Comparison of ENCODE assay signal across 21 mouse cellular contexts in the genomic region with DNA sequence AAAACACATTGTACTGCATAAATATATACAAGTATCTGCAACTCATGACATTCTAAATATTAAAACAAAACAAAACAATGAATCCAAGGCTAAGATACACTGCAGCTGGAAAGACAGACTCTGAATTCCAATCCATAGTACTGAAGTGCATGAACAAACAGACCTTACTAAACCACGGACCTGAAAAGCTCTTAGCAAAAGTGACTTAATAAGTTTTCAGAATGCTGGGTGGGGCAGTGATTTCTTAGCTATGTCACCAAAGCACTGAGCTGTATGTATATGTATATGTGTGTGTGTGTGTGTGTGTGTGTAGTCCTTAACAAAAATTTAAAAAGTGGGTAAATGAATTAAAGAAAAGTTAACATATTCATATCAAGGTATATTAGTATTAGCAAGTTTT.
"Had no signal": no experiment of that assay in that cellular context is flagged by ENCODE, and none has a peak within 500 bp of the region (broad histone marks: within the 10 kb centered on the region; RNA-seq: fewer than 3 reads in every experiment).

No protein-coding gene starts in this region.

- H3K9ac ChIP-seq: liver, embryonic 13.5 days; liver, embryonic 15.5 days; liver, postnatal 0 days; lung, embryonic 15.5 days; midbrain, embryonic 12.5 days; neural tube, embryonic 13.5 days; neural tube, embryonic 15.5 days had no signal

- DNase-seq: liver; liver, embryonic 13.5 days; liver, postnatal 0 days; midbrain, embryonic 14.5 days; retina, postnatal 1 day; right cerebral cortex, adult 18-20 months; right cerebral cortex, postnatal 25 days; right cerebral cortex, postnatal 4 days; spleen, adult 18-20 months; thymus, adult 18-20 months; thymus, postnatal 14 days; thymus, postnatal 36 days had no signal

- H3K27ac ChIP-seq: liver, embryonic 13.5 days; liver, embryonic 15.5 days; lung, embryonic 15.5 days; midbrain, embryonic 10.5 days; midbrain, embryonic 12.5 days; neural tube, embryonic 13.5 days; neural tube, embryonic 15.5 days had no signal

- H3K4me3 ChIP-seq: liver, embryonic 13.5 days; liver, embryonic 15.5 days; lung, embryonic 15.5 days; midbrain, embryonic 10.5 days; midbrain, embryonic 12.5 days; myocyte; neural tube, embryonic 13.5 days; neural tube, embryonic 15.5 days had no signal

- H3K27me3 ChIP-seq: liver, embryonic 13.5 days; liver, embryonic 15.5 days; lung, embryonic 15.5 days; midbrain, embryonic 12.5 days; neural tube, embryonic 13.5 days; neural tube, embryonic 15.5 days had no signal

- H3K4me1 ChIP-seq: liver, embryonic 13.5 days; liver, embryonic 15.5 days; lung, embryonic 15.5 days; midbrain, embryonic 12.5 days; neural tube, embryonic 13.5 days; neural tube, embryonic 15.5 days had no signal

- H3K4me2 ChIP-seq: liver, embryonic 11.5 days; liver, embryonic 13.5 days; liver, embryonic 15.5 days; lung, embryonic 15.5 days; midbrain, embryonic 12.5 days; neural tube, embryonic 13.5 days; neural tube, embryonic 15.5 days had no signal

- H3K9me3 ChIP-seq: liver, embryonic 13.5 days; liver, embryonic 15.5 days; lung, embryonic 15.5 days; midbrain, embryonic 10.5 days; midbrain, embryonic 12.5 days; neural tube, embryonic 13.5 days; neural tube, embryonic 15.5 days had no signal

- H3K36me3 ChIP-seq: liver, embryonic 13.5 days; liver, embryonic 15.5 days; lung, embryonic 15.5 days; midbrain, embryonic 10.5 days; midbrain, embryonic 12.5 days; neural tube, embryonic 13.5 days; neural tube, embryonic 15.5 days had no signal

- ATAC-seq: liver, postnatal 0 days; midbrain, embryonic 16.5 days had no signal
